Mouse (Mus musculus) liver, embryonic 13.5 days (tissue): Measurements from ENCODE around the gene Vgll4. TPM values are rescaled to one million over a fixed set of nuclear protein-coding genes. Genes with fewer than 3 reads are reported as not detected.

Experiments
- ATAC-seq: fragments of 200-750 bp; cut with Nextera tagmentation; 2 replicates; pipeline ENCODE4 v1.8.0; 2017; ENCODE audit warnings: low read depth, mild to moderate bottlenecking, moderate number of reproducible peaks, moderate library complexity
- DNase-seq: peaks from one replicate; pipeline ENCODE4 v3.0.0; 2022
- H3K27ac ChIP-seq: fragments of 300-500 bp; sonication (generic); 2 replicates; pipeline ENCODE4 v1.5.1; 2015; ENCODE audit warnings: moderate library complexity, mild to moderate bottlenecking, inconsistent platforms
- H3K27me3 ChIP-seq: fragments of 300-500 bp; sonication (generic); 2 replicates; pipeline ENCODE4 v1.6.1; 2015; ENCODE audit warnings: mild to moderate bottlenecking, inconsistent platforms
- H3K36me3 ChIP-seq: fragments of 300-500 bp; sonication (generic); 2 replicates; pipeline ENCODE4 v1.6.1; 2015; ENCODE audit warnings: mild to moderate bottlenecking, inconsistent platforms
- H3K4me1 ChIP-seq: fragments of 300-500 bp; sonication (generic); replicated peaks from 2 replicates; pipeline ENCODE4 v1.6.1; 2015; ENCODE audit warnings: inconsistent platforms
- H3K4me2 ChIP-seq: fragments of 300-500 bp; sonication (generic); 2 replicates; pipeline ENCODE4 v1.6.1; 2015; ENCODE audit warnings: inconsistent platforms, mild to moderate bottlenecking, moderate library complexity
- H3K4me3 ChIP-seq: fragments of 300-500 bp; sonication (generic); replicated peaks from 2 replicates; pipeline ENCODE4 v1.5.1; 2015; ENCODE audit warnings: mild to moderate bottlenecking, inconsistent platforms
- H3K9ac ChIP-seq: fragments of 300-500 bp; sonication (generic); 2 replicates; pipeline ENCODE4 v1.6.1; 2015; ENCODE audit warnings: mild to moderate bottlenecking, inconsistent platforms
- H3K9me3 ChIP-seq: fragments of 300-500 bp; sonication (generic); replicated peaks from 2 replicates; pipeline ENCODE4 v1.6.1; 2016; ENCODE audit warnings: inconsistent platforms
- WGBS: fragments of 180-500 bp; shearing (Covaris S2); methylation state at CpG from one replicate; pipeline ENCODE4 v1.1.7; 2015; ENCODE audit not compliant: insufficient replicate concordance; 5-methylcytosine and 5-hydroxymethylcytosine counted together
- polyA plus RNA-seq: library from polyadenylated mRNA; unstranded; fragments of >200 nt; fragmentation: Nextera tagmentation; extraction: Ambion mirVana; gene quantifications from 2 replicates; pipeline ENCODE4 v1.2.1, GENCODE M21; 2015

Vgll4 gene
- 13.9 and 14.6 TPM in 2 replicates for polyA plus RNA-seq

DNA sequence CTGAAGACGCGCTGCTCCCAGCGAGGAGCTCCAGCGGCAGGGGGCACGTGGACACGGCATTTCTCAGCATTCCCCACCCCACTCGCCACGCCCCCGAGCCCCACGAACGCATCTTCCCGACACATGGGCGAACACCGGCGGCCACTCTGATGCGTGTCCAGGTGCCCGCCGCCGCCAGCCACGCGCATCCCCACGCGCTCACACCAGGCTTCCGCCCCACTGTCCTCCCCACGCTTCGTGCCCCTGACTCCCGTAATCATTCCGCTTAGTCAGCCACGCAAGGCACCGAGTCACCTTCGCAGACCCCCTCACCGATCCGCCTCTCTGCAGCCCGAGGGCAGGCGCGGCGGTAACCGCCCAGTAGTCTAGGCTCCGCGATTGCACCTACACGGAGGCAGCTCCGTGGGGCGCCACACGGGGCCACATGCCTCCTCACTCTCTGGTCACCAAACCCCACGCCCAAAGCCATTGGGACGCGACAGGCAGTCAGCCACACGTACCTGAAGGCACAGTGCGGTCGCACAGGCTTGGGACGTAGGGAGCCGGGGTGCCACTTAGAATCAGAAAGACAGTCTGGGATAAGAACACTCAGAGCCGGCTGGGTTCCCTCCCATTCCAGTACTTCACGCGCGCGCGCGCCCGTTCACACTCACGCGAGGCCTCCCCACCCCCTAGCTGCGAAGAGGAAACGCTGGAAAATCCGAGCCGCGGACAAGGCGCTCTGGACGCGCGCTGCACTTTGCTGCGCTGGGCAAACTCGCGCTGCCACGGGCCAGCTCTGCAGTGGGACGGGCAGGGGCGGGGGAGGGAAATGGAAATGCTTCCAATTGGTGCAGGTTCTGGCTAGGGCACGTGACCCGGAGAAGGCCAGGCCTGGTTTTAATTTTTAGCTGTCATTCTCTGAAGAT, at the start of gene Vgll4:
Vgll4 (minus strand) TSS at position 782 of the 908 bp plus-strand sequence.
- Histone ChIP-seq H3K4me2 (peak within 1 kb of the TSS; percentile 89), H3K4me3 (peak within 1 kb of the TSS; percentile 62), H3K9ac (no peak within 1 kb of the TSS), H3K27ac (no peak within 1 kb of the TSS), H3K27me3 (peaks cover 72% of the 10 kb centered on the region), H3K36me3 (no peaks in the 10 kb centered on the region), H3K4me1 (peaks cover 16% of the 10 kb centered on the region), H3K9me3 (no peaks in the 10 kb centered on the region)
- DNase-seq, result no peak
- under 1% methylated on average over 79 of the region's 79 CpGs for WGBS
- ATAC-seq, result peak; percentile 52; the same call in 1 of the 2 replicates

DNA sequence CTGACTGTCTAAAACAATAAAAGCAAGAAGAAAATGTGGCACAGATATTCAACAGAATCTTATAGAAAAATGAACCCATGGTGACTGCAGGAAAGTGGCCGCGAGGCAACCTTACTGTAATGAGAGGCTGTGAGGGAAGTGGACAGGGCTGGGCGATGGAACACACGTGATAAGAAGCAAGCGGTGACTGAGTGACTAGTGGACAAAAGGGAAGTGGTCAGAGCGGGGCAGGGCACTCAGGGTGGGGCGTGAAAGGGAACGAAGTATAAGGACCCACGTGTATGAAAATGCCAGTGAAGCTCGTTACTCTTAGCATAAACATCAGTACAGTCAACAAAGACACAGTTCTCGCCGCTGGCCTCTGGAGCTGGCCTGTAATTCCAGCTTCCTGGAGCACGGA, 45.7 kb upstream of the Vgll4 start:
- no peak overlapping the region for H3K27ac ChIP-seq
- H3K36me3 ChIP-seq, result peaks cover 66% of the 10 kb centered on the region
- no peaks in the 10 kb centered on the region for H3K4me1 ChIP-seq
- no peak overlapping the region for H3K4me3 ChIP-seq
- no peak for DNase-seq
- no peak overlapping the region for H3K9ac ChIP-seq
- no peaks in the 10 kb centered on the region for H3K27me3 ChIP-seq
- no peaks in the 10 kb centered on the region for H3K9me3 ChIP-seq
- no peak overlapping the region for H3K4me2 ChIP-seq
- WGBS, result 51% methylated on average over 13 of the region's 13 CpGs
- no peak for ATAC-seq

DNA sequence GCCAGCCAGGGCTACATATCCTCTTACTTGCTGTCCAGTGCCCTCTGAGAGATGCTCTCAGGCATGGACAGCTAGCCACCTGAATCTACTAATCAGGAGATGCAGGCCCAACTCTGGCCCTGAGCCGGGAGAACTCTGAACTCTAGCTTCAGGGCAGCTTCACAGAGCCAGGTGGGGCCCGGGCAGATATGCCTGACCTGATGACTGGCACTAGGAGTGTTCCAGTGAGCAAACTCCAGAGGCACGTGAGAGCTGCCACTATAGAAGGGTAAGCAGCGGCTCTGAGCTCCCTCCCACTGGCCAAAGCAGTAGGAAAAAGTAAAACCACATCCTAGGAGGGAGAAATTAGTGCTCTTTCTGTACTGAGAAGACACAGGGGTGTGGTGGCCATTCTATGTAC, 43.8 kb upstream of the Vgll4 start:
- 79% methylated on average over 4 of the region's 4 CpGs for WGBS
- ATAC-seq, result no peak
- H3K4me3 ChIP-seq, result no peak overlapping the region
- DNase-seq, result no peak
- no peak overlapping the region for H3K9ac ChIP-seq
- no peaks in the 10 kb centered on the region for H3K9me3 ChIP-seq
- peaks cover 65% of the 10 kb centered on the region for H3K36me3 ChIP-seq
- H3K4me2 ChIP-seq, result no peak overlapping the region
- no peak overlapping the region for H3K27ac ChIP-seq
- no peaks in the 10 kb centered on the region for H3K4me1 ChIP-seq
- H3K27me3 ChIP-seq, result no peaks in the 10 kb centered on the region

- Histone ChIP-seq H3K4me1 (peaks cover 9% of the 10 kb centered on the region; the same call in 1 of the 2 replicates), H3K4me3 (no peak overlapping the region), H3K9ac (no peak overlapping the region), H3K9me3 (no peaks in the 10 kb centered on the region), H3K36me3 (peaks cover 61% of the 10 kb centered on the region), H3K27ac (no peak overlapping the region), H3K27me3 (no peaks in the 10 kb centered on the region), H3K4me2 (no peak overlapping the region)
- DNase-seq (no peak), ATAC-seq (no peak)
- 72% methylated on average over 8 of the region's 8 CpGs for WGBS
Observed at GRCm38 (mm10) chr6:115011792-115012191, 42.0 kb upstream of the Vgll4 start.

DNA sequence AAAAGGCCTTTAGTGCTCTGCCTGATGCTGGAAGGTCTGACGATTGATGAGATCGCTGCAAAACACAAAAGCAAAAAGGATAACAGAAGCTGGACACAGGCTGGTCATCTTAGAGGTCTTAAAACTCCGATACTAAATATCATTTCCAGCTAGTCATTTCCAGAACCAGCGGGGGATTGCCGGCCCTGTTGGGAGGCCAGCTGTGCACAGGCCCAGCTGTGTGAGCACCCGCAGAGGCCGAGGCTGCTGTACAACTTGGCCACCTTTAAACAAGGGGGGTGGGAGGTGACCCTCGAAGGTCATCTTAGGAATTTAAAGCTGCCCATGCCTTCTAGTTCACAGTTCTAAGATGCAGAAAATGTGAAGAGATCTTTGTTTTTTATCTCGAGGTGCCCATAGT, 41.0 kb upstream of the Vgll4 start:
- Histone ChIP-seq H3K4me2 (no peak overlapping the region), H3K4me3 (no peak overlapping the region), H3K36me3 (peaks cover 57% of the 10 kb centered on the region), H3K4me1 (peaks cover 11% of the 10 kb centered on the region; the same call in 1 of the 2 replicates), H3K27ac (no peak overlapping the region), H3K9ac (no peak overlapping the region), H3K27me3 (no peaks in the 10 kb centered on the region), H3K9me3 (no peaks in the 10 kb centered on the region)
- DNase-seq (no peak), ATAC-seq (no peak)
- 80% methylated on average over 9 of the region's 9 CpGs for WGBS

DNA sequence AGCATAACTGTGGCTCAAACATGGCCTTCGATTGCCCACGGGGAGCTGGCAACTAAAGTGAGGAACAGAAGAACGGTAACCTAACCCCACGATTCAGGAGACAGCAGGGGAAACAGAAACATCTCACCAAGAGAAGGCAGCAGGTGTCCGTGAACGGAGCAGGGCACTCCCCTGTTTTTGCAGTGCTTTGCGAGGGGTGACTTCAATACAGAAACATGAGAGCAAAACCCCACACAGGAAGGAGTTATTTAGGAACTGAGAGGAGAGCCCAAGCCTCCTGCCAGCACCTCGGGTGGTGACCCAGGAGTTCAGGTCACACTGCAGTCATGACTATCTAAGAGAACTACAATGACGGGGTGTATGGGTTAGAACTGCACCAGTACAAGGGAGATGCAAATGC, 40.5 kb upstream of the Vgll4 start:
- H3K27ac ChIP-seq, result no peak overlapping the region
- H3K4me1 ChIP-seq, result peaks cover 11% of the 10 kb centered on the region; the same call in 1 of the 2 replicates
- ATAC-seq (no peak), DNase-seq (no peak)
- peaks cover 52% of the 10 kb centered on the region for H3K36me3 ChIP-seq
- no peaks in the 10 kb centered on the region for H3K9me3 ChIP-seq
- H3K4me3 ChIP-seq, result no peak overlapping the region
- no peak overlapping the region for H3K4me2 ChIP-seq
- no peaks in the 10 kb centered on the region for H3K27me3 ChIP-seq
- no peak overlapping the region for H3K9ac ChIP-seq
- WGBS, result 78% methylated on average over 9 of the region's 9 CpGs

DNA sequence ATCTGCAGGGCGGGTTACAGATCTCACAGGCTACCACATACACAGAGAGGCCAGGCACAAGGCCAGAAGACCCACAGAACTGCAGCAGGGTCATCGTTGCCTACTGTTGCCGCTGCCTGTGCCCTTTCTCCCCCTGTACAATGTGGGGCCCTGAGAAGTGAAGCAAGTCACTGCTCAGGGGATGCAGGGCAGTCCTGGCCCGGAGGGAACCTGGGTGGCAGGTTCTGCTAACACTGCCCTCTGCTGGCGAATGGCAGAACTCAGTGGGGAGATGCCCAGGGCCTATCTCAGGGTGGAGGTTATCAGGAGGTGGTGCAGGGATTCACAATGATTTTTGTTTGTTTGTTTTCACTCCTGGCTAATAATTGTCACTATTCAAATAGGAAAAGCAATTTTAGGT, 37.9 kb upstream of the Vgll4 start:
- H3K4me3 ChIP-seq, result no peak overlapping the region
- H3K27me3 ChIP-seq, result no peaks in the 10 kb centered on the region
- WGBS, result 43% methylated on average over 5 of the region's 5 CpGs
- DNase-seq (peak; percentile 33), ATAC-seq (0 out of 2 replicates have a peak, but pooled peaks have one; percentile 43)
- H3K4me1 ChIP-seq, result peaks cover 11% of the 10 kb centered on the region; the same call in 1 of the 2 replicates
- H3K9me3 ChIP-seq, result no peaks in the 10 kb centered on the region
- no peak overlapping the region for H3K9ac ChIP-seq
- no peak overlapping the region for H3K4me2 ChIP-seq
- no peak overlapping the region for H3K27ac ChIP-seq
- peaks cover 34% of the 10 kb centered on the region for H3K36me3 ChIP-seq

DNA sequence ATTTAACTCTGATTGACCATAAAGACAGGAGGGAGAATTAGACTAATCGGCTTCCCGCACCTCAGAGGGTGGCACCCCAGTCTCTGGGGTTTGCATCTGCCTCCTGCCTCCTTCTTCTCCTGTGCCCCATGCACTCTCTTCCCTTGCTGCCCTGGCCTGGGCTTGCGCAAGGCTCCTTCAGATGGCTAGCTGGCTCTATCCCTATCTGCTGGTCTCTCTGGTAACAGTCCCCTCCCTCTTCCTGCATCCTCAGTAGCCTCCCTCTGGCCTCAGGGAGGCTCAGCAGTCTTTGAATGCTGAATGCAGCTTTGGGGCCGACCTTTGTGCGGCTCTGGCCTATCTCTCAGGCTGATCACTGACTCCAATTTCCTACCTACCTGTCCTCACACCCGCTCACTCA, 37.2 kb upstream of the Vgll4 start:
- 53% methylated on average over 6 of the region's 6 CpGs for WGBS
- Histone ChIP-seq H3K9ac (no peak overlapping the region), H3K4me2 (no peak overlapping the region), H3K4me3 (no peak overlapping the region), H3K9me3 (no peaks in the 10 kb centered on the region), H3K36me3 (peaks cover 28% of the 10 kb centered on the region), H3K27ac (no peak overlapping the region), H3K4me1 (peaks cover 11% of the 10 kb centered on the region; the same call in 1 of the 2 replicates), H3K27me3 (no peaks in the 10 kb centered on the region)
- ATAC-seq (0 out of 2 replicates have a peak, but pooled peaks have one; percentile 45), DNase-seq (no peak)

GRCm38 (mm10) chr6:115006065-115006464, 36.3 kb upstream of the Vgll4 start:
- Histone ChIP-seq H3K4me2 (no peak overlapping the region), H3K9ac (no peak overlapping the region), H3K4me3 (no peak overlapping the region), H3K4me1 (peaks cover 11% of the 10 kb centered on the region; the same call in 1 of the 2 replicates), H3K9me3 (no peaks in the 10 kb centered on the region), H3K27ac (no peak overlapping the region), H3K27me3 (no peaks in the 10 kb centered on the region), H3K36me3 (peaks cover 19% of the 10 kb centered on the region)
- 75% methylated on average over 3 of the region's 3 CpGs for WGBS
- no peak for DNase-seq
- no peak for ATAC-seq

DNA sequence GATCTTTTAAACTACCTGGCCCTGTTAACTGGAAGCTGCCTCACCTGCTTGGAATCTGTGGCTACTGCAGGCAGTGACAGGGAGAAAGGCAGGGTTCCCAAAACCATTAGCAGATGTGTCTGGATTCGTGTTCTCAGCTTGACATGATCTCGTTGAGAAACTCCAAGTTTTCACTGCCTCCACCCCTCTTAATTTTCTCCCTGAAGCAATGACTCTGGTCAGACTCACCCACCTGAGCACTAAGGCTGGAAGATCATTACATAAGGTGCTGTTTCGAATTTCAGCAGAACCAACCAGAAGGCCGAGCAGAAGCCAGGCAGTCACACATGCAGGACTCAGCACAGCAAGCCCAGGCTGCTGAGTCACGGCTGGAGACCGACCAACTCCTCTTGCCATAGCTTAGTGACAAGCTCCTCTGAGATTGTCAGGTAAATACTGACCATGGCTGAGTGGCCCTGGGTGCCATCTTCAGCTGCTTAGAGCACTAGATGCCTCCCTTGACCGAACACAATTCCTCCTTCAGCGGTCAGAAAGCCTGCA, 35.6 kb upstream of the Vgll4 start:
- Histone ChIP-seq H3K9me3 (no peaks in the 10 kb centered on the region), H3K4me2 (no peak overlapping the region), H3K4me1 (peaks cover 11% of the 10 kb centered on the region; the same call in 1 of the 2 replicates), H3K36me3 (peaks cover 18% of the 10 kb centered on the region), H3K9ac (no peak overlapping the region), H3K4me3 (no peak overlapping the region), H3K27me3 (no peaks in the 10 kb centered on the region), H3K27ac (no peak overlapping the region)
- 73% methylated on average over 8 of the region's 8 CpGs for WGBS
- no peak for DNase-seq
- ATAC-seq, result no peak

GRCm38 (mm10) chr6:115004636-115005035, 34.8 kb upstream of the Vgll4 start:
- H3K4me1 ChIP-seq, result peaks cover 11% of the 10 kb centered on the region; the same call in 1 of the 2 replicates
- H3K9ac ChIP-seq, result no peak overlapping the region
- DNase-seq (no peak), ATAC-seq (no peak)
- H3K4me3 ChIP-seq, result no peak overlapping the region
- H3K27ac ChIP-seq, result no peak overlapping the region
- H3K9me3 ChIP-seq, result no peaks in the 10 kb centered on the region
- peaks cover 12% of the 10 kb centered on the region for H3K36me3 ChIP-seq
- WGBS, result 77% methylated on average over 8 of the region's 8 CpGs
- no peak overlapping the region for H3K4me2 ChIP-seq
- no peaks in the 10 kb centered on the region for H3K27me3 ChIP-seq
